Mouse (Mus musculus) heart, embryonic 12.5 days (tissue): ENCODE data around the gene Prdx2. TPM values are rescaled to one million over a fixed set of nuclear protein-coding genes. Genes with fewer than 3 reads are reported as not detected.

Experiments used
- ATAC-seq: fragments of 200-750 bp; cut with Nextera tagmentation; 2 replicates; pipeline ENCODE4 v1.8.0; 2017; ENCODE audit warnings: moderate TSS enrichment, moderate library complexity; ENCODE audit not compliant: insufficient number of reproducible peaks, low FRiP score
- H3K27ac ChIP-seq: fragments of 300-500 bp; sonication (generic); 2 replicates; pipeline ENCODE4 v1.5.1; 2016; ENCODE audit warnings: mild to moderate bottlenecking, moderate library complexity; ENCODE audit not compliant: poor library complexity, severe bottlenecking
- H3K27me3 ChIP-seq: fragments of 300-500 bp; sonication (generic); replicated peaks from 2 replicates; pipeline ENCODE4 v1.6.1; 2016; ENCODE audit warnings: mild to moderate bottlenecking, moderate library complexity
- H3K36me3 ChIP-seq: fragments of 300-500 bp; sonication (generic); 2 replicates; pipeline ENCODE4 v1.6.1; 2016; ENCODE audit warnings: mild to moderate bottlenecking, moderate library complexity
- H3K4me1 ChIP-seq: fragments of 300-500 bp; sonication (generic); replicated peaks from 2 replicates; pipeline ENCODE4 v1.6.1; 2016; ENCODE audit warnings: mild to moderate bottlenecking
- H3K4me2 ChIP-seq: fragments of 300-500 bp; sonication (generic); 2 replicates; pipeline ENCODE4 v1.6.1; 2016; ENCODE audit warnings: mild to moderate bottlenecking, moderate library complexity
- H3K4me3 ChIP-seq: fragments of 300-500 bp; sonication (generic); 2 replicates; pipeline ENCODE4 v1.5.1; 2016; ENCODE audit warnings: mild to moderate bottlenecking
- H3K9ac ChIP-seq: fragments of 300-500 bp; sonication (generic); 2 replicates; pipeline ENCODE4 v1.6.1; 2016; ENCODE audit warnings: mild to moderate bottlenecking, moderate library complexity
- H3K9me3 ChIP-seq: fragments of 300-500 bp; sonication (generic); replicated peaks from 2 replicates; pipeline ENCODE4 v1.6.1; 2016; ENCODE audit warnings: mild to moderate bottlenecking, moderate library complexity
- whole genome bisulfite sequencing: fragments of 180-500 bp; shearing (Covaris S2); methylation state at CpG from one replicate; pipeline ENCODE4 v1.1.7; 2016; 5-methylcytosine and 5-hydroxymethylcytosine counted together
- polyA plus RNA-seq: library from polyadenylated mRNA; unstranded; fragments of >200 nt; fragmentation: Nextera tagmentation; extraction: Ambion mirVana; gene quantifications from 2 replicates; pipeline ENCODE4 v1.2.1, GENCODE M21; 2016

The Prdx2 gene
- polyA plus RNA-seq, 1 experiment from 2014 or later: 672 TPM

- Histone ChIP-seq H3K27me3 (peaks cover 78% of the 10 kb centered on the region), H3K4me1 (peaks cover 16% of the 10 kb centered on the region), H3K9me3 (no peaks in the 10 kb centered on the region), H3K27ac (no peak overlapping the region), H3K4me2 (no peak overlapping the region), H3K4me3 (no peak overlapping the region), H3K36me3 (no peaks in the 10 kb centered on the region), H3K9ac (no peak overlapping the region)
- 25% methylated on average over 12 of the region's 12 CpGs for WGBS
- no peak for ATAC-seq
Measured at GRCm38 (mm10) chr8:84949753-84950152, 19.6 kb upstream of the Prdx2 start.

GRCm38 (mm10) chr8:84952612-84953255, 16.7 kb upstream of the Prdx2 start:
- peaks cover 51% of the 10 kb centered on the region for H3K27me3 ChIP-seq
- H3K36me3 ChIP-seq: peaks cover 21% of the 10 kb centered on the region
- WGBS: 8% methylated on average over 18 of the region's 18 CpGs
- peaks cover 7% of the 10 kb centered on the region; the same call in 1 of the 2 replicates for H3K4me1 ChIP-seq
- peak overlapping the region; percentile 39 for H3K4me2 ChIP-seq
- no peak for ATAC-seq
- H3K9me3 ChIP-seq: no peaks in the 10 kb centered on the region
- H3K9ac ChIP-seq: no peak overlapping the region
- H3K27ac ChIP-seq: no peak overlapping the region
- peak overlapping the region; percentile 10; the same call in 1 of the 2 replicates for H3K4me3 ChIP-seq

GRCm38 (mm10) chr8:84956768-84957167, 12.6 kb upstream of the Prdx2 start:
- no peak for ATAC-seq
- peaks cover 53% of the 10 kb centered on the region for H3K36me3 ChIP-seq
- peaks cover 7% of the 10 kb centered on the region; the same call in 1 of the 2 replicates for H3K4me1 ChIP-seq
- H3K9ac ChIP-seq: no peak overlapping the region
- no peaks in the 10 kb centered on the region for H3K9me3 ChIP-seq
- no peak overlapping the region for H3K4me2 ChIP-seq
- H3K27me3 ChIP-seq: peaks cover 14% of the 10 kb centered on the region
- no peak overlapping the region for H3K27ac ChIP-seq
- H3K4me3 ChIP-seq: no peak overlapping the region
- WGBS: 40% methylated on average over 2 of the region's 2 CpGs

- 83% methylated on average over 7 of the region's 7 CpGs for WGBS
- no peak overlapping the region for H3K4me3 ChIP-seq
- peaks cover 63% of the 10 kb centered on the region for H3K36me3 ChIP-seq
- no peaks in the 10 kb centered on the region for H3K9me3 ChIP-seq
- no peak overlapping the region for H3K27ac ChIP-seq
- ATAC-seq: no peak
- H3K27me3 ChIP-seq: no peaks in the 10 kb centered on the region
- peaks cover 1% of the 10 kb centered on the region for H3K4me1 ChIP-seq
- H3K4me2 ChIP-seq: no peak overlapping the region
- 0 out of 2 replicates have a peak overlapping the region, but pooled peaks have one; percentile 43 for H3K9ac ChIP-seq
Measured at GRCm38 (mm10) chr8:84959811-84960210, 9.6 kb upstream of the Prdx2 start.

- H3K4me1 ChIP-seq: peaks cover 33% of the 10 kb centered on the region
- no peak overlapping the region for H3K27ac ChIP-seq
- 89% methylated on average over 4 of the region's 4 CpGs for WGBS
- ATAC-seq: no peak
- no peaks in the 10 kb centered on the region for H3K9me3 ChIP-seq
- H3K9ac ChIP-seq: no peak overlapping the region
- no peaks in the 10 kb centered on the region for H3K27me3 ChIP-seq
- peaks cover 31% of the 10 kb centered on the region for H3K36me3 ChIP-seq
- no peak overlapping the region for H3K4me3 ChIP-seq
- H3K4me2 ChIP-seq: no peak overlapping the region
Measured at GRCm38 (mm10) chr8:84963952-84964351, 5.4 kb upstream of the Prdx2 start.

- Histone ChIP-seq H3K9ac (peak overlapping the region; percentile 83), H3K36me3 (peaks cover 21% of the 10 kb centered on the region), H3K4me3 (peak overlapping the region; percentile 75), H3K4me1 (peaks cover 39% of the 10 kb centered on the region), H3K4me2 (peak overlapping the region; percentile 97), H3K27ac (peak overlapping the region; percentile 71), H3K27me3 (no peaks in the 10 kb centered on the region), H3K9me3 (no peaks in the 10 kb centered on the region)
- ATAC-seq: peak; percentile 88
- WGBS: under 1% methylated on average over 41 of the region's 41 CpGs
Measured at GRCm38 (mm10) chr8:84965731-84966291, 3.6 kb upstream of the Prdx2 start.

- H3K27ac ChIP-seq: peak overlapping the region; percentile 71
- no peaks in the 10 kb centered on the region for H3K27me3 ChIP-seq
- peaks cover 21% of the 10 kb centered on the region for H3K36me3 ChIP-seq
- H3K4me2 ChIP-seq: peak overlapping the region; percentile 97
- 30% methylated on average over 3 of the region's 3 CpGs for WGBS
- H3K9me3 ChIP-seq: no peaks in the 10 kb centered on the region
- no peak overlapping the region for H3K4me3 ChIP-seq
- H3K9ac ChIP-seq: no peak overlapping the region
- peaks cover 45% of the 10 kb centered on the region for H3K4me1 ChIP-seq
- ATAC-seq: no peak
Measured at GRCm38 (mm10) chr8:84966603-84967002, 2.8 kb upstream of the Prdx2 start.

- H3K9me3 ChIP-seq: no peaks in the 10 kb centered on the region
- no peaks in the 10 kb centered on the region for H3K27me3 ChIP-seq
- H3K4me2 ChIP-seq: no peak overlapping the region
- WGBS: 81% methylated on average over 13 of the region's 13 CpGs
- H3K4me3 ChIP-seq: no peak overlapping the region
- peaks cover 45% of the 10 kb centered on the region for H3K4me1 ChIP-seq
- no peak for ATAC-seq
- H3K27ac ChIP-seq: no peak overlapping the region
- no peak overlapping the region for H3K9ac ChIP-seq
- peaks cover 26% of the 10 kb centered on the region for H3K36me3 ChIP-seq
Measured at GRCm38 (mm10) chr8:84967532-84968304, 1.7 kb upstream of the Prdx2 start.

- peak overlapping the region; percentile 96 for H3K4me2 ChIP-seq
- H3K27me3 ChIP-seq: no peaks in the 10 kb centered on the region
- 26% methylated on average over 2 of the region's 2 CpGs for WGBS
- peaks cover 45% of the 10 kb centered on the region for H3K4me1 ChIP-seq
- peak overlapping the region; percentile 93 for H3K9ac ChIP-seq
- H3K27ac ChIP-seq: peak overlapping the region; percentile 84
- H3K9me3 ChIP-seq: no peaks in the 10 kb centered on the region
- H3K36me3 ChIP-seq: peaks cover 33% of the 10 kb centered on the region
- H3K4me3 ChIP-seq: peak overlapping the region; percentile 85
- ATAC-seq: no peak
Measured at GRCm38 (mm10) chr8:84968650-84969049, 737 bp upstream of the Prdx2 start.

- H3K4me1 ChIP-seq: peaks cover 42% of the 10 kb centered on the region
- no peaks in the 10 kb centered on the region for H3K9me3 ChIP-seq
- H3K9ac ChIP-seq: peak overlapping the region; percentile 93
- ATAC-seq: no peak
- H3K4me3 ChIP-seq: peak overlapping the region; percentile 85
- H3K27ac ChIP-seq: peak overlapping the region; percentile 84
- no peaks in the 10 kb centered on the region for H3K27me3 ChIP-seq
- H3K36me3 ChIP-seq: peaks cover 44% of the 10 kb centered on the region
- 11% methylated on average over 21 of the region's 21 CpGs for WGBS
- peak overlapping the region; percentile 96 for H3K4me2 ChIP-seq
Measured at GRCm38 (mm10) chr8:84970135-84970790, 876 bp downstream of the Prdx2 start.

GRCm38 (mm10) chr8:84970913-84971312, 1.5 kb downstream of the Prdx2 start:
- Histone ChIP-seq H3K4me1 (peaks cover 44% of the 10 kb centered on the region), H3K9me3 (no peaks in the 10 kb centered on the region), H3K4me2 (peak overlapping the region; percentile 96), H3K27ac (peak overlapping the region; percentile 84), H3K9ac (peak overlapping the region; percentile 93), H3K36me3 (peaks cover 45% of the 10 kb centered on the region), H3K4me3 (peak overlapping the region; percentile 85), H3K27me3 (no peaks in the 10 kb centered on the region)
- peak; percentile 77 for ATAC-seq
- WGBS: 30% methylated on average over 5 of the region's 5 CpGs
